Mouse (Mus musculus) liver, embryonic 14.5 days (tissue): ENCODE measurements around the gene Zfp386. TPM values are rescaled to one million over a fixed set of nuclear protein-coding genes. Genes with fewer than 3 reads are reported as not detected.

Experiments used
- ATAC-seq: fragments of 200-750 bp; cut with Nextera tagmentation; 2 replicates; pipeline ENCODE4 v1.8.0; 2017; ENCODE audit warnings: moderate number of reproducible peaks, mild to moderate bottlenecking, moderate library complexity; ENCODE audit not compliant: insufficient read depth
- DNase-seq, 3 experiments: peaks; one replicate each; pipeline ENCODE4 v3.0.0-alpha.2; 2012 to 2013; ENCODE audit warnings: low read depth in 3 of 3, low spot score in 3 of 3
- H3K27ac ChIP-seq: fragments of 300-500 bp; sonication (generic); 2 replicates; pipeline ENCODE4 v1.5.1; 2014; ENCODE audit warnings: moderate library complexity, mild to moderate bottlenecking, control low read depth, inconsistent platforms
- H3K27me3 ChIP-seq: fragments of 300-500 bp; sonication (generic); 2 replicates; pipeline ENCODE4 v1.6.1; 2014; ENCODE audit warnings: mild to moderate bottlenecking, low read length, moderate library complexity; ENCODE audit not compliant: control insufficient read depth, insufficient read depth
- H3K36me3 ChIP-seq: fragments of 300-500 bp; sonication (generic); replicated peaks from 2 replicates; pipeline ENCODE4 v1.6.1; 2014; ENCODE audit warnings: low read depth; ENCODE audit not compliant: control insufficient read depth, insufficient read depth
- H3K4me1 ChIP-seq, 2 experiments: fragments of 200-500 bp in 1 of 2; fragments of 300-500 bp in 1 of 2; sonication (generic) in 1 of 2; replicated peaks; 2 replicates each; pipeline ENCODE4 v1.6.1; 2012 to 2014; ENCODE audit warnings: antibody characterized with exemption in 1 of 2, inconsistent platforms in 1 of 2, low read length in 1 of 2; ENCODE audit not compliant: control insufficient read depth in 2 of 2, insufficient read depth in 2 of 2
- H3K4me2 ChIP-seq: fragments of 300-500 bp; sonication (generic); 2 replicates; pipeline ENCODE4 v1.6.1; 2014; ENCODE audit warnings: low read depth, mild to moderate bottlenecking, control low read depth, moderate library complexity
- H3K4me3 ChIP-seq, 2 experiments: fragments of 200-500 bp in 1 of 2; fragments of 300-500 bp in 1 of 2; sonication (generic) in 1 of 2; 2 replicates each; pipeline ENCODE4 v1.5.1; 2012 to 2014; ENCODE audit warnings: low read depth in 2 of 2, low read length in 2 of 2, mild to moderate bottlenecking in 2 of 2, control low read depth in 1 of 2, inconsistent platforms in 1 of 2, moderate library complexity in 1 of 2; ENCODE audit not compliant: insufficient read depth in 1 of 2
- H3K9ac ChIP-seq: fragments of 300-500 bp; sonication (generic); replicated peaks from 2 replicates; pipeline ENCODE4 v1.6.1; 2014; ENCODE audit warnings: mild to moderate bottlenecking, control low read depth, moderate library complexity
- H3K9me3 ChIP-seq: fragments of 300-500 bp; sonication (generic); 2 replicates; pipeline ENCODE4 v1.6.1; 2016; ENCODE audit warnings: low read length, mixed read lengths; ENCODE audit not compliant: control insufficient read depth
- CTCF ChIP-seq: IDR thresholded peaks from 2 replicates; pipeline ENCODE4 v1.5.1; 2016; ENCODE audit warnings: antibody characterized with exemption, low read depth, control low read depth
- EP300 ChIP-seq: IDR thresholded peaks from 2 replicates; pipeline ENCODE4 v1.6.1; 2016; ENCODE audit warnings: antibody characterized with exemption, low read depth
- WGBS: fragments of 180-500 bp; shearing (Covaris S2); extraction: QIAGEN DNeasy Blood & Tissue Kit; methylation state at CpG from one replicate; pipeline ENCODE4 v1.1.7; 2014; ENCODE audit not compliant: insufficient replicate concordance; 5-methylcytosine and 5-hydroxymethylcytosine counted together
- polyA plus RNA-seq, 2 experiments: library from polyadenylated mRNA; depleted of rRNA in 1 of 2; stranded (reverse) in 1 of 2; unstranded in 1 of 2; fragments of >200 nt; fragmentation: Nextera tagmentation in 1 of 2; extraction: Ambion mirVana in 1 of 2; gene quantifications; 2 replicates each; pipeline versions ENCODE4 v1.2.1 to v1.2.3; 2012 to 2014

Zfp386 gene
- polyA plus RNA-seq, 2 experiments, result 2.5 to 5.0 TPM

GRCm38 (mm10) chr12:116071023-116071422 lies 23.5 kb downstream of the Zfp386 start:
- 26% methylated on average over 3 of the region's 3 CpGs for WGBS
- Histone ChIP-seq H3K4me1 (no peaks in the 10 kb centered on the region), H3K4me3 (no peak overlapping the region), H3K9me3 (no peaks in the 10 kb centered on the region), H3K4me2 (no peak overlapping the region), H3K27me3 (no peaks in the 10 kb centered on the region), H3K36me3 (no peaks in the 10 kb centered on the region), H3K9ac (no peak overlapping the region), H3K27ac (no peak overlapping the region)
- TF ChIP-seq CTCF (peak; percentile 53), EP300 (no peak)
- DNase-seq, result no peak
- ATAC-seq, result 0 out of 2 replicates have a peak, but pooled peaks have one; percentile 21

GRCm38 (mm10) chr12:116077074-116077854 lies 29.7 kb downstream of the Zfp386 start, which contains the start of gene Vipr2:
Gene Vipr2, plus strand, starts transcription at chr12:116077726.
- Histone ChIP-seq H3K9me3 (no peaks in the 10 kb centered on the region), H3K27me3 (peaks cover 6% of the 10 kb centered on the region; the same call in 1 of the 2 replicates), H3K36me3 (no peaks in the 10 kb centered on the region), H3K9ac (no peak within 1 kb of the TSS), H3K4me3 (peak within 1 kb of the TSS; percentile 19 to 35; a peak in 3 of 4 replicates), H3K27ac (no peak within 1 kb of the TSS), H3K4me2 (peak within 1 kb of the TSS; percentile 53), H3K4me1 (no peaks in the 10 kb centered on the region)
- TF ChIP-seq EP300, result no peak
- no peak for TF ChIP-seq CTCF
- DNase-seq, result peak in 1 of 3 experiments; percentile 1
- ATAC-seq, result peak; percentile 58; the same call in 1 of the 2 replicates
- 5% methylated on average over 33 of the region's 33 CpGs for WGBS

GRCm38 (mm10) chr12:116077855-116078366 lies 30.4 kb downstream of the Zfp386 start:
- H3K4me3 ChIP-seq, result peak overlapping the region; percentile 19 to 35; a peak in 3 of 4 replicates
- H3K9ac ChIP-seq, result no peak overlapping the region
- H3K27me3 ChIP-seq, result peaks cover 6% of the 10 kb centered on the region; the same call in 1 of the 2 replicates
- H3K9me3 ChIP-seq, result no peaks in the 10 kb centered on the region
- ATAC-seq (no peak), DNase-seq (no peak)
- H3K27ac ChIP-seq, result no peak overlapping the region
- WGBS, result 0% methylated on average over 24 of the region's 24 CpGs
- H3K4me2 ChIP-seq, result peak overlapping the region; percentile 53
- TF ChIP-seq CTCF (no peak), EP300 (no peak)
- no peaks in the 10 kb centered on the region for H3K4me1 ChIP-seq
- no peaks in the 10 kb centered on the region for H3K36me3 ChIP-seq

GRCm38 (mm10) chr12:116083125-116083524 lies 35.6 kb downstream of the Zfp386 start:
- Histone ChIP-seq H3K4me1 (no peaks in the 10 kb centered on the region), H3K4me3 (no peak overlapping the region), H3K4me2 (no peak overlapping the region), H3K36me3 (no peaks in the 10 kb centered on the region), H3K9ac (no peak overlapping the region), H3K27ac (no peak overlapping the region), H3K9me3 (no peaks in the 10 kb centered on the region), H3K27me3 (peaks cover 6% of the 10 kb centered on the region; the same call in 1 of the 2 replicates)
- DNase-seq (no peak), ATAC-seq (no peak)
- 60% methylated on average over 6 of the region's 6 CpGs for WGBS
- TF ChIP-seq EP300, result no peak
- TF ChIP-seq CTCF, result no peak

- H3K9me3 ChIP-seq, result no peaks in the 10 kb centered on the region
- 39% methylated on average over 2 of the region's 2 CpGs for WGBS
- no peaks in the 10 kb centered on the region for H3K4me1 ChIP-seq
- ATAC-seq (no peak), DNase-seq (no peak)
- TF ChIP-seq CTCF (no peak), EP300 (no peak)
- no peak overlapping the region for H3K27ac ChIP-seq
- no peaks in the 10 kb centered on the region for H3K36me3 ChIP-seq
- no peak overlapping the region for H3K9ac ChIP-seq
- H3K4me3 ChIP-seq, result no peak overlapping the region
- H3K4me2 ChIP-seq, result no peak overlapping the region
- no peaks in the 10 kb centered on the region for H3K27me3 ChIP-seq
These were observed 36.8 kb downstream of the Zfp386 start for GRCm38 (mm10) chr12:116084294-116084693.
